10 mouse cellular contexts compared by ENCODE assay signal in genomic region chr17:78587174-78587573, GRCm38 (mm10).
DNase-seq lines count a peak whose midpoint lies in the region; ATAC-seq and TF ChIP-seq lines count a peak whose summit lies in the region.
"Had no signal": no experiment of that assay in that cellular context is flagged by ENCODE, and none has a peak within 500 bp of the region (broad histone marks: within the 10 kb centered on the region; RNA-seq: fewer than 3 reads in every experiment).

No protein-coding gene starts in this region.

- no peaks in the 10 kb centered on the region for H3K36me3 ChIP-seq in liver, embryonic 11.5 days (ENCODE audit: control insufficient read depth, insufficient read depth, low read length)
- no peaks in the 10 kb centered on the region for H3K36me3 ChIP-seq in forebrain, embryonic 12.5 days (replicated peaks)

- DNase-seq in kidney, postnatal 14 days: peak; percentile 9
- DNase-seq in kidney, adult 9 months: no peak
- DNase-seq in embryo, embryonic 10.5 days (ENCODE audit: low spot score): peak; percentile 57
- peak; percentile 49 for DNase-seq in liver, embryonic 11.5 days (ENCODE audit: low spot score)
- DNase-seq in thymus, postnatal 14 days: peak; percentile 92
- no peak for DNase-seq in left cerebral cortex, adult 2 months (ENCODE audit: extremely low spot score in 1 of 2, low spot score in 2 of 2)
- DNase-seq in layer of hippocampus, postnatal 25 days (ENCODE audit: extremely low spot score in 1 of 2, low spot score in 1 of 2): no peak

- H3K27ac ChIP-seq in liver, embryonic 11.5 days (ENCODE audit: low read depth, low read length): peak overlapping the region; percentile 62
- no peak overlapping the region for H3K27ac ChIP-seq in forebrain, embryonic 12.5 days
- H3K27ac ChIP-seq in left cerebral cortex, adult 2 months: no peak overlapping the region
- H3K27ac ChIP-seq: kidney, postnatal 0 days had no signal

- H3K4me3 ChIP-seq in liver, embryonic 11.5 days (ENCODE audit: low read depth, low read length): peak overlapping the region; percentile 16; the same call in 1 of the 2 replicates
- H3K4me3 ChIP-seq in forebrain, embryonic 12.5 days (replicated peaks): no peak overlapping the region
- H3K4me3 ChIP-seq in left cerebral cortex, adult 2 months: no peak overlapping the region
- H3K4me3 ChIP-seq: megakaryocyte, embryonic 14.5 days had no signal

- peak overlapping the region; percentile 56 for H3K4me2 ChIP-seq in liver, embryonic 11.5 days
- H3K4me2 ChIP-seq in forebrain, embryonic 12.5 days: no peak overlapping the region

- H3K27me3 ChIP-seq in liver, embryonic 11.5 days (replicated peaks; ENCODE audit: control insufficient read depth, insufficient read depth, low read length): no peaks in the 10 kb centered on the region
- no peaks in the 10 kb centered on the region for H3K27me3 ChIP-seq in forebrain, embryonic 12.5 days

- no peaks in the 10 kb centered on the region for H3K9me3 ChIP-seq in liver, embryonic 11.5 days (ENCODE audit: control insufficient read depth, low read length)
- no peaks in the 10 kb centered on the region for H3K9me3 ChIP-seq in forebrain, embryonic 12.5 days
- H3K9me3 ChIP-seq: megakaryocyte, embryonic 14.5 days had no signal

- intact Hi-C loops in left cerebral cortex, adult 2 months (cut with DNase I): loop anchor here (5.0 kb wide), 2 partner anchors 80 to 390 kb away; partner anchors contain the start of gene Vit

- no peak for TF ChIP-seq CTCF in left cerebral cortex, adult 2 months (IDR thresholded peaks at IDR 0.05)

- H3K4me1 ChIP-seq in liver, embryonic 11.5 days (replicated peaks; ENCODE audit: control insufficient read depth, insufficient read depth, low read length): peaks cover 19% of the 10 kb centered on the region
- H3K4me1 ChIP-seq in forebrain, embryonic 12.5 days: peaks cover 5% of the 10 kb centered on the region; the same call in 1 of the 2 replicates
- H3K4me1 ChIP-seq: megakaryocyte, embryonic 14.5 days had no signal

- WGBS in liver, embryonic 11.5 days: 3% methylated on average over 7 of the region's 7 CpGs
- WGBS in forebrain, embryonic 12.5 days: 65% methylated on average over 7 of the region's 7 CpGs

- H3K9ac ChIP-seq in liver, embryonic 11.5 days (ENCODE audit: low read depth, low read length): peak overlapping the region; percentile 42; the same call in 1 of the 2 replicates
- no peak overlapping the region for H3K9ac ChIP-seq in forebrain, embryonic 12.5 days

- ATAC-seq in liver, embryonic 11.5 days (replicated peaks; ENCODE audit: low FRiP score): peak; percentile 92
- no peak for ATAC-seq in forebrain, embryonic 12.5 days (ENCODE audit: low FRiP score)

Comparison
In these comparisons a context has a peak if more than half of its experiments do, and no peak if none do; other contexts are left out.
1. DNase-seq: peak in kidney, postnatal 14 days (single experiment), embryo, embryonic 10.5 days (single experiment), liver, embryonic 11.5 days (single experiment) and thymus, postnatal 14 days (single experiment); none in kidney, adult 9 months (single experiment), left cerebral cortex, adult 2 months (0 of 2) and layer of hippocampus, postnatal 25 days (0 of 2).